Mouse (Mus musculus) ES-Bruce4 (cell line): Measurements from ENCODE around the gene Them4.

Experiments
- CTCF ChIP-seq: IDR thresholded peaks from one replicate; pipeline ENCODE4 v1.8.1; 2011; ENCODE audit warnings: low read depth, low read length
- POLR2A ChIP-seq: IDR thresholded peaks from one replicate; pipeline ENCODE4 v1.8.1; 2011; ENCODE audit warnings: low read length; ENCODE audit not compliant: insufficient read depth

DNA sequence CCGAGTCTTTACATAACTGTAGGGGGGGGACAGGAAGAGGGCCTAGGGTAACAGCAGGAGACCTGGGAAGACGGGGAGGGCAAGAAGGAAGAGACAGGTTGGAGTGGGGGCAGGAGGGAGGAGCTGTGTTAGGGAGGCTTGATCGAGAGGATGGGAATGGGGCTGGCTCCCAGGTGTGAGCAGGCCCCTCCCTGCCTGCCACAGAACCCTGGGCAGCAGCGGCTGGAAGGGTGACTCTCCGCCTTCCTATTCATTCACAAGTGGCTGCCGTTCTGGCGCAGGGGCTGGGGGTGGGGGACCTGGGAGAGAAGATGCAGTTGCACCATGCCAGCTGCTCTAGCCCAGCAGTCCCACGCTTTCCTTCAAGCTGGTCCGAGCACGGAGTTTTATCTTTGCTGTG, 63.2 kb downstream of the Them4 start:
- TF ChIP-seq CTCF (no peak), POLR2A (no peak)
